Mouse (Mus musculus) spleen, adult 2 months (tissue): Measurements from ENCODE around the gene Bhmt2. TPM values are rescaled to one million over a fixed set of nuclear protein-coding genes. Genes with fewer than 3 reads are reported as not detected.

ENCODE experiments used
- DNase-seq, 2 experiments: peaks; one replicate each; pipeline versions ENCODE4 v3.0.0 to v3.0.0-alpha.2; 2012 to 2021; ENCODE audit warnings: low spot score in 2 of 2, low read depth in 1 of 2
- H3K27ac ChIP-seq: fragments of 200-500 bp; 2 replicates; pipeline ENCODE4 v1.5.1; 2012; ENCODE audit warnings: low read length, inconsistent platforms; ENCODE audit not compliant: insufficient read depth
- H3K27me3 ChIP-seq: fragments of 200-500 bp; 2 replicates; pipeline ENCODE4 v1.6.1; 2012; ENCODE audit warnings: mild to moderate bottlenecking, moderate library complexity, low read length, inconsistent platforms; ENCODE audit not compliant: control insufficient read depth, insufficient read depth
- H3K36me3 ChIP-seq: fragments of 200-500 bp; 2 replicates; pipeline ENCODE4 v1.6.1; 2012; ENCODE audit warnings: mild to moderate bottlenecking, low read length, inconsistent platforms; ENCODE audit not compliant: control insufficient read depth, insufficient read depth
- H3K4me1 ChIP-seq: fragments of 200-500 bp; 2 replicates; pipeline ENCODE4 v1.6.1; 2011; ENCODE audit warnings: inconsistent platforms; ENCODE audit not compliant: control insufficient read depth, insufficient read depth, insufficient read length
- H3K4me3 ChIP-seq: fragments of 200-500 bp; 2 replicates; pipeline ENCODE4 v1.5.1; 2011; ENCODE audit warnings: mild to moderate bottlenecking, inconsistent platforms; ENCODE audit not compliant: insufficient read depth, insufficient read length; ENCODE audit errors: extremely low read depth
- CTCF ChIP-seq: fragments of 200-500 bp; IDR thresholded peaks from 2 replicates; pipeline ENCODE4 v1.5.1; 2011; ENCODE audit warnings: mild to moderate bottlenecking, inconsistent platforms; ENCODE audit not compliant: insufficient read depth, insufficient read length, insufficient replicate concordance; ENCODE audit errors: extremely low read depth
- POLR2A ChIP-seq: fragments of 200-500 bp; IDR thresholded peaks from 2 replicates; pipeline ENCODE4 v1.6.1; 2011; ENCODE audit warnings: low read depth, low read length, inconsistent platforms
- WGBS: fragments of 180-500 bp; shearing (Covaris S2); methylation state at CpG from one replicate; pipeline ENCODE4 v1.1.7; 2018; 5-methylcytosine and 5-hydroxymethylcytosine counted together
- polyA plus RNA-seq: library from polyadenylated mRNA; depleted of rRNA; stranded (reverse); fragments of >200 nt; gene quantifications from 2 replicates; pipeline ENCODE4 v1.2.3, GENCODE M21; 2012

The Bhmt2 gene
- polyA plus RNA-seq, 1 experiment, result not detected

- no peak overlapping the region for H3K4me3 ChIP-seq
- no peaks in the 10 kb centered on the region for H3K4me1 ChIP-seq
- WGBS, result 88% methylated on average over 10 of the region's 10 CpGs
- H3K27ac ChIP-seq, result no peak overlapping the region
- H3K36me3 ChIP-seq, result no peaks in the 10 kb centered on the region
- H3K27me3 ChIP-seq, result no peaks in the 10 kb centered on the region
- TF ChIP-seq CTCF (no peak), POLR2A (no peak)
- no peak for DNase-seq
These were observed 43.0 kb downstream of the Bhmt2 start for GRCm38 (mm10) chr13:93630941-93631705.

- TF ChIP-seq POLR2A (no peak), CTCF (no peak)
- H3K36me3 ChIP-seq, result no peaks in the 10 kb centered on the region
- no peak for DNase-seq
- H3K27me3 ChIP-seq, result no peaks in the 10 kb centered on the region
- 75% methylated on average over 6 of the region's 6 CpGs for WGBS
- no peaks in the 10 kb centered on the region for H3K4me1 ChIP-seq
- no peak overlapping the region for H3K4me3 ChIP-seq
- H3K27ac ChIP-seq, result no peak overlapping the region
These were observed 45.2 kb downstream of the Bhmt2 start for GRCm38 (mm10) chr13:93628861-93629260.

GRCm38 (mm10) chr13:93614361-93614948 is 59.6 kb downstream of the Bhmt2 start:
- no peak overlapping the region for H3K4me3 ChIP-seq
- no peaks in the 10 kb centered on the region for H3K27me3 ChIP-seq
- no peak overlapping the region for H3K27ac ChIP-seq
- no peaks in the 10 kb centered on the region for H3K36me3 ChIP-seq
- WGBS, result 64% methylated on average over 6 of the region's 6 CpGs
- DNase-seq, result no peak
- no peak for TF ChIP-seq POLR2A
- no peak for TF ChIP-seq CTCF
- H3K4me1 ChIP-seq, result no peaks in the 10 kb centered on the region

GRCm38 (mm10) chr13:93613771-93614170 is 60.3 kb downstream of the Bhmt2 start:
- no peak for DNase-seq
- no peaks in the 10 kb centered on the region for H3K4me1 ChIP-seq
- TF ChIP-seq POLR2A, result no peak
- no peak overlapping the region for H3K27ac ChIP-seq
- no peaks in the 10 kb centered on the region for H3K36me3 ChIP-seq
- H3K4me3 ChIP-seq, result no peak overlapping the region
- WGBS, result 80% methylated on average over 4 of the region's 4 CpGs
- H3K27me3 ChIP-seq, result no peaks in the 10 kb centered on the region

- Histone ChIP-seq H3K4me1 (no peaks in the 10 kb centered on the region), H3K4me3 (no peak overlapping the region), H3K36me3 (no peaks in the 10 kb centered on the region), H3K27ac (no peak overlapping the region), H3K27me3 (no peaks in the 10 kb centered on the region)
- TF ChIP-seq POLR2A, result no peak
- TF ChIP-seq CTCF, result peak; percentile 56; the same call in 1 of the 2 replicates
- DNase-seq, result peak; percentile 9 to 40
- WGBS, result 58% methylated on average over 19 of the region's 19 CpGs
These were observed 61.2 kb downstream of the Bhmt2 start for GRCm38 (mm10) chr13:93612660-93613607.

- TF ChIP-seq POLR2A (no peak), CTCF (no peak)
- WGBS, result 88% methylated on average over 2 of the region's 2 CpGs
- Histone ChIP-seq H3K4me3 (no peak overlapping the region), H3K27ac (no peak overlapping the region), H3K27me3 (no peaks in the 10 kb centered on the region), H3K4me1 (no peaks in the 10 kb centered on the region), H3K36me3 (no peaks in the 10 kb centered on the region)
- no peak for DNase-seq
These were observed 65.6 kb downstream of the Bhmt2 start for GRCm38 (mm10) chr13:93608476-93608875.

GRCm38 (mm10) chr13:93607701-93608100 is 66.4 kb downstream of the Bhmt2 start:
- Histone ChIP-seq H3K4me3 (no peak overlapping the region), H3K4me1 (no peaks in the 10 kb centered on the region), H3K27me3 (no peaks in the 10 kb centered on the region), H3K27ac (no peak overlapping the region), H3K36me3 (no peaks in the 10 kb centered on the region)
- no peak for DNase-seq
- TF ChIP-seq CTCF (no peak), POLR2A (no peak)
- 96% methylated on average over 3 of the region's 3 CpGs for whole genome bisulfite sequencing
